Mouse (Mus musculus) CH12.LX (cell line): ENCODE data around the gene Olfr356.

Source experiments
- CHD1 ChIP-seq: IDR thresholded peaks from 2 replicates; pipeline ENCODE4 v1.6.1; 2012; ENCODE audit warnings: low read depth, low read length, improper control_type of control experiment, inconsistent platforms
- CTCF ChIP-seq, 2 experiments: IDR thresholded peaks in 1 of 2; conservative IDR thresholded peaks in 1 of 2; 2 replicates each; pipeline ENCODE4 v1.5.1; 2011 to 2012; ENCODE audit warnings: low read depth in 2 of 2, low read length in 2 of 2, improper control_type of control experiment in 1 of 2, inconsistent platforms in 1 of 2, mild to moderate bottlenecking in 1 of 2, moderate library complexity in 1 of 2
- EP300 ChIP-seq: IDR thresholded peaks from 2 replicates; pipeline ENCODE4 v1.6.1; 2011; ENCODE audit warnings: low read length, improper control_type of control experiment
- MAX ChIP-seq: IDR thresholded peaks from 2 replicates; pipeline ENCODE4 v1.6.1; 2011; ENCODE audit warnings: low read length, improper control_type of control experiment
- PAX5 ChIP-seq: IDR thresholded peaks from 2 replicates; pipeline ENCODE4 v1.6.1; 2012; ENCODE audit warnings: low read length, inconsistent platforms, mixed read lengths
- USF2 ChIP-seq: conservative IDR thresholded peaks from 2 replicates; pipeline ENCODE4 v1.6.1; 2011; ENCODE audit warnings: low read depth, low read length, improper control_type of control experiment

DNA sequence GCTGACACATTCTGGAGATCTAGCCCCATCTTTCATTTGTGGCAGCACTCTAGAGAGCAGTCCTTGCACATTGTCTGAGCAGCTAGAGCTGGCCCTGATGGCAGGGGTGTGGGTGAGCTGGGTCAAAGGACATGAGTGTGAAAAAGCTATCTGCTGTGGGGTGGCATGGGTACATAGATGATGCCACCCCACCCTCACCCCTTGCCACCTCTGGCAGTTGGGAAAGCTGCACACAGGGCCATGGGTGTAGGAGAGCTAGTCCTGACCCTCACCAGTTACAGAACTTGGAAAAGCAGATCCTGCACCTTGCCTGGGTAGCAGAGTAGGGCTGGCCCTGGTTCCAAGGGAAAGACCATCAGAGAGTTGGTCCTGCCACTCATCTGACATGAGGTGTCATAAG is 39.8 kb upstream of the Olfr356 start:
- TF ChIP-seq EP300, result no peak
- TF ChIP-seq CHD1, result no peak
- no peak for TF ChIP-seq CTCF (conservative IDR thresholded peaks at IDR 0.05 in 1 of 2, IDR thresholded peaks at IDR 0.05 in 1 of 2; ENCODE audit: low read depth in 2 of 2, low read length in 2 of 2)
- no peak for TF ChIP-seq USF2
- no peak for TF ChIP-seq PAX5
- no peak for TF ChIP-seq MAX
